Mouse (Mus musculus) spleen, adult 18-20 months (tissue): ENCODE results near the gene Lyve1.

Experiments
- DNase-seq, 2 experiments: peaks; one replicate each; pipeline ENCODE4 v3.0.0; 2022; ENCODE audit warnings: mixed read lengths in 2 of 2

Lyve1 gene

GRCm38 (mm10) chr7:110851541-110852203 lies 11.4 kb downstream of the Lyve1 start:
- DNase-seq, result no peak

- no peak for DNase-seq
Measured at GRCm38 (mm10) chr7:110848371-110848770, 14.7 kb downstream of the Lyve1 start.

GRCm38 (mm10) chr7:110847321-110847720 lies 15.7 kb downstream of the Lyve1 start:
- no peak for DNase-seq

GRCm38 (mm10) chr7:110843916-110844874 lies 18.8 kb downstream of the Lyve1 start, which contains the start of gene Rnf141:
Gene Rnf141 (minus strand): TSS chr7:110844457.
- DNase-seq, result peak; percentile 88 to 92

- DNase-seq, result peak in 1 of 2 experiments; percentile 11
Measured at GRCm38 (mm10) chr7:110840332-110840731, 22.7 kb downstream of the Lyve1 start.

GRCm38 (mm10) chr7:110834522-110834921 lies 28.5 kb downstream of the Lyve1 start:
- DNase-seq, result no peak

GRCm38 (mm10) chr7:110834018-110834417 lies 29.0 kb downstream of the Lyve1 start:
- no peak for DNase-seq

GRCm38 (mm10) chr7:110833024-110833423 lies 30.0 kb downstream of the Lyve1 start:
- DNase-seq, result no peak

- DNase-seq, result no peak
Measured at GRCm38 (mm10) chr7:110823995-110824953, 38.8 kb downstream of the Lyve1 start.

- no peak for DNase-seq
Measured at GRCm38 (mm10) chr7:110823593-110823992, 39.4 kb downstream of the Lyve1 start.

- DNase-seq, result no peak
Measured at GRCm38 (mm10) chr7:110823076-110823475, 40.0 kb downstream of the Lyve1 start.

- DNase-seq, result no peak
Measured at GRCm38 (mm10) chr7:110822055-110822454, 41.0 kb downstream of the Lyve1 start.

- DNase-seq, result no peak
Measured at GRCm38 (mm10) chr7:110821653-110822052, 41.4 kb downstream of the Lyve1 start.

GRCm38 (mm10) chr7:110821068-110821467 lies 42.0 kb downstream of the Lyve1 start:
- DNase-seq, result no peak

- no peak for DNase-seq
Measured at GRCm38 (mm10) chr7:110818787-110819350, 44.2 kb downstream of the Lyve1 start.

- no peak for DNase-seq
Measured at GRCm38 (mm10) chr7:110818206-110818605, 44.8 kb downstream of the Lyve1 start.

- peak in 1 of 2 experiments; percentile 49 for DNase-seq
Measured at GRCm38 (mm10) chr7:110816037-110816436, 47.0 kb downstream of the Lyve1 start.

GRCm38 (mm10) chr7:110813983-110814382 lies 49.1 kb downstream of the Lyve1 start:
- DNase-seq, result no peak

- DNase-seq, result no peak
Measured at GRCm38 (mm10) chr7:110811529-110811928, 51.5 kb downstream of the Lyve1 start.

- DNase-seq, result no peak
Measured at GRCm38 (mm10) chr7:110810995-110811394, 52.0 kb downstream of the Lyve1 start.

GRCm38 (mm10) chr7:110809585-110810557 lies 53.2 kb downstream of the Lyve1 start:
- DNase-seq, result no peak
